Mouse (Mus musculus) adrenal gland, postnatal 10 days (tissue): Measurements from ENCODE around the gene Efna2. TPM values are rescaled to one million over a fixed set of nuclear protein-coding genes. Genes with fewer than 3 reads are reported as not detected.

Source experiments
- DNase-seq: peaks from one replicate; pipeline ENCODE4 v3.0.0; 2021; ENCODE audit warnings: mixed read lengths
- total RNA-seq, 2 experiments: library from RNA; stranded (reverse); gene quantifications; 2 replicates each; pipeline ENCODE4 v1.2.3; 2021

Efna2 gene
- total RNA-seq, 2 experiments from 2014 or later: 3.3 to 4.5 TPM

DNA sequence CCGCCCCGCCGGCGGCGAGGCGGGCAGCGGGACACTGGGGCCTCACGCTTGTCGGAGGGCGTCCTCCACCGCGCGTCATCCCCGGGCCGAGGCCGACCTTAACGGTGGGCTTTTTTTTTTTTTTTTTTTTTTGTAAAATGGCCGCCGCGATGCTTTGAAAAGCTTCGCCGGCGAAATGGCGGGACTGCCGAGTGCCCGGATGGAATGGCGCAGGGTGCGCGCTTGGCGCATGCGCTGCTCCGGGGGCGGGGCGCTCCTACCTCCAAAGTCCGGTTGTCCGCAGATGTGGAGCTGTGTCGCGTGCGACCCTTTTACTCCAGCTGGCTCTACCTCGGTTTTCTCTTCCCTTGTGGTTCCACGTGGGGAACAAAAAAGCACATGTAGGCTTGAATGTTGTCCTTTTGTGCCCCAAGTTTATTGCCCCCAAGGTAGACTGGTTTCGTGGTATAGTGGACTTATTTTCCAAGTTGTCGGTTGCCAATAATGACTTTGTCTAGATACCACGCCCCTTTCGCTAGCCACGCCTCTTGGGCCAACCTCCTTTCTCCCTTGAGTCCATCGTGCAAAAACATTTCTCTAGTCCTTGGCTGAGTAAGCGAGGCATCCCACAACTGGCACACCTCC is 11.1 kb upstream of the Efna2 start:
- DNase-seq: peak; percentile 98

DNA sequence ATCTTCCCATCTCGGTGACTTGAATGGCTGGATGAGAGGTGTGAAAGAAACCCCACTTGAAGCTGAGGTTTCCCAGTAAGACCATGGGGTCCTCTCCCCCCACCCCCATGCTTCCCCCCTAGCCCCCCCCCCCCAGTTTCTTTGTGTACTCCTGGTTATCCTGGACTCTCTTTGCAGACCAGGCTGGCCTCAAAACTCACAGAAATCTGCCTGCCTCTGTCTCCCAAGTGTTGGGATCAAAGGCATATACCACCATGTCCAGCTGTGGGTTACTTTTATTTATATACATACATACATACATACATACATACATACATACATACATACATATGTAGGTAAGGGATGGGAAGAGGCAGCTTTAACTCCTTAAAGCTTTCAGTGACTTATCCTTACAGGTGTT is 10.2 kb upstream of the Efna2 start:
- DNase-seq: no peak

DNA sequence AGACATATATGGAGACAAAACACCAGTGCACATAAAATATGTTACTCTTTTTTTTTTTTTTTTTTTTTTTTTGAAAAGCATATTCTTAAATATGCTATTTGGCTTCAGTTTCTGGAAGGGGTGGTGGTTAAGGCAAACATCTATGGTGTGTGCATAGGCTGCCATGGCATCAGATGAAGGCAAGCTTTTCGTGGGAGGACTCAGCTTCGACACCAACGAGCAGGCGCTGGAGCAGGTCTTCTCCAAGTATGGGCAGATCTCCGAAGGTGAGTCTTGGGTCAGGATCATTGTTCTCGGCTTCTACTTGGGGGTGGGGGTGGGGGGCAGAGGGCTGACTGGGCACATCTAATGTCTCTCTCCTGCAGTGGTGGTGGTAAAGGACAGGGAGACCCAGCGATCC is 9.6 kb upstream of the Efna2 start:
- no peak for DNase-seq

DNA sequence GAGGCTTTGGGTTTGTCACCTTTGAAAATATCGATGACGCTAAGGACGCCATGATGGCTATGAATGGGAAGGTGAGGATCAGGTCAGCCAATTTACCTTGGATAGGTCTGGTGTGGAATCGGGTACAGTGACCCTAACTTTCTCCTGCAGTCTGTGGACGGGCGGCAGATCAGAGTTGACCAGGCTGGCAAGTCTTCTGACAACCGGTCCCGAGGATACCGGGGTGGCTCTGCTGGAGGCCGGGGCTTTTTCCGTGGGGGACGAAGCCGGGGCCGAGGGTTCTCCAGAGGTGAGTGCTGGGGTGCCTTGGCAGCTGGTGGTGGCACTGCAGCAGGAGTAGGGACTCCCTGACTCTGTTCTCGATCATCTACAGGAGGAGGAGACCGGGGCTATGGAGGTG is 9.2 kb upstream of the Efna2 start:
- no peak for DNase-seq

DNA sequence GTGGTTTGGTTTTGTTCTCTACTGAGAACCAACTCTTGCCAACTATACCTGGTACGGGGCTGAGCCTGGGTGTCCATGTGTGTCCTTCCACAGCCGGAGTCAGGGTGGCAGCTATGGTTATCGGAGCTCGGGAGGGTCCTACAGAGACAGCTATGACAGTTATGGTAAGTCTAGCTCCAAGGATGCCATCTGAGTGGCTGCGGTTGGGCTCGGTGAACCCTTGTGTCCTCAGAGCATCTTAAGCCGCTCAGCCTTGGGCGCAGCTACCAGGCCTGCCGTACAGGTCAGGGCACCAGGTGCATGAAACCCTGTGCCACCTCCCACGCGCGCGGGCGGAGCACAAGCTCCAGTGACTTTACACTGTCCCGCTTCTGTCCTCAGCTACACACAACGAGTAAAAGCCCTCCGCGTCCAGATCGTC is 8.7 kb upstream of the Efna2 start:
- no peak for DNase-seq

DNA sequence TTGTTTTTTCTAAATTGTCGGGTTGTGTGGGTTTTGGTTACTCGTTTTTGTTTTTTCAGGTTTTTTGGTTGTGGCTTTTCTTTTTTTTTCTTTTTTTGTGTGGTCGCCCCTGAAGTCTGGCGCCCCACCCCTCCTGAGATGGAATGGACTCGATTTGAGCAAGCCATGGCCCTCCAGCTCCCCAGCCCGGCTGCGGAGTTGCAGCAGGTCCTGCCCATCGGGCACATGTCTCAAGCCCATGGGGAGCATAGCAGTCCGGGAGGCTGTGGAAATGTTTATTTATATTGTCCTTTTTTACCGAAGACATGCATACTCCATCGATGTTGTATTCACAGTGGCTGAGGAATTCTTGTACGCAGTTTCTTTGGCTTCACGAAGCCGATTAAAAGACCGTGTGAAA is 8.0 kb upstream of the Efna2 start:
- no peak for DNase-seq

DNA sequence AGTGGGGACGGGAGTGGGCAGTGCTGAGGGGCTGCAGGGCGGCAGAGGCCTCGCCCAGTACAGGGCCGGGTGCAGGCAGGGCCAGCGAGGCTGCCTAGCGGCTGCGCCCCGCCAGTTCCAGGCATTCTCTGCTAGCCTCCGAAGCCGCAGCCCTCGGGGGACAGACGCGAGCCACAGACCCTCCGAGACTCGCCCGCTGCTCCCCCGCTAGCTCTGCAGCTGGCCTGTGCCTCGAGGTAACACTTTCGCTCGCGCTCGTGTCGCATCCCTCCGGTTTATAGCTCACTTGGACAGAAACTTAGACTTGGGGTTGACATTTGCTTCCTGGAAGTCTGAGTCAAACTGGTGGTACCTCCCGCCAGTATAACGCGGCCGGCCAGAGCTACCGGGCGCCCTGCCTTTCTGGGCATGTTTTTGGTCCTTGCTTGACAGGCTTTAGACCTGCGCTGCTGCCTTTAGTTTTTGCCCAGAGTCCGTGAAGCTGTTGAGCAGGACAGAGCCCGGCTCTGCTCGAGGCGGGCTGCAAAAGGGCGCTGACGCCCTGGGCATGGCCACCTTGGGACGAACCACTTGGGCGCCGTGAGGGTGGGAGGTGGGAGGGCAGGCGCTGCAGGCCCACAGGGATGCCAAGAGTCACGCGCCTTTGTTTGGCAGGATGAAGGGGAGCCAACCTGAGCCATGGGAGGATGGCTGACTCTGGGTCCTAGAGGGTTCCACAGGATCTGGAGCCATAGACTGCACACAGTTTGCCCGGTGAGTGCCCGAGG is 7.3 kb upstream of the Efna2 start:
- DNase-seq: peak; percentile 41

DNA sequence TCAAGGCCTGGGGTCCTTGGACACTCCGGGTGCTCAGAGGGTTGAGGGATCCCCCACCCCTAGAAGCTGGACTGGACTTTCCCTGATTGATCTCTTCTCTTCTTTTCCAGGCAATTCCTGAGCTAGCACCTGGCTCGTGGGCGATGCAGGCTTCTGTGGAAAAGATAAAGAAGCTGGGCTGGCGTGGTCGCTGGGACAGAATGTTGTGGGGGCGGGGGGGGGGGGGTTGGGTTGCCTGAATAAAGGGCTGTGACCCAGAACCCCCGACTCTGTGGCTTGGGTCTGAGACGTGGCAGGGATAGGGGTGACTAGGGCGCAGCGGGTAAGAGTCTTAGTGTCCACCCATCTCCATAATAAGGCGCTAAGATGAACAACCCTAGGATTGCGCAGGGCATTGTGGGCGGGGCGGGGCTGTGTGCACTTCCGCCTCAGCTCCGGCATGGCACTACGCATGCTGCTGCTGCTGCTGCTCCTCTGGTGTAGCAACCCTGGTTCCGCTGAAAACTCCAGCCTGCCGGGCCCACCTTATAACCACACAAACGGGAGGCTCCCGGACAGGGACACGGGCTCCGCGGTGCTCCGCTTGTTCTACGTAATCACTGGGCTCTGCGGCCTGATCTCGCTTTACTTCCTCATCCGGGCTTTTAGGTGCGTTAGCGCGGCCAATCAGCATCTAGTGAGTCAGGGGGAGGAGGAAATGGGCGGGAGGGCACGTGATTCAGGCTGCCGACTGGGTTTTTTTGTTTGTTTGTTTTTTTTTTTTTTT is 6.6 kb upstream of the Efna2 start, which contains the start of gene 1600002K03Rik:
TSS of gene 1600002K03Rik (plus strand) at position 418 of the 766 bp plus-strand sequence.
- peak; percentile 90 for DNase-seq

DNA sequence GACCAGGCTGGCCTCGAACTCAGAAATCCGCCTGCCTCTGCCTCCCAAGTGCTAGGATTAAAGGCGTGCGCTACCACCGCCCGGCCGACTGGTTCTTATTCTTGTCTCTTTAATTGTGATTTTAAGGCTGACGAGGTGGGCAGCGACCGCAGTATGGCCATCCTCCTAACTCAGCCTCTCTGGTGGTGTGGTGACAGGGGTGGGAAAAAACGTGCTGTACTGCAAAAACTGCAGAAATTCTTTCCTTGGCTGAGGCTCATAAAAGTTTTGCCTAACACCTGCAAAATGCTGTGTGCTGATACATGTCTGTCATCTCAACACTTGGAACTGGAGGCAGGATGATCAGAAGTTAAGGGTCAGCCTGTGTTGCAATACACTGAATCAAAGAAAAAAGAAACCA is 5.9 kb upstream of the Efna2 start:
- no peak for DNase-seq

DNA sequence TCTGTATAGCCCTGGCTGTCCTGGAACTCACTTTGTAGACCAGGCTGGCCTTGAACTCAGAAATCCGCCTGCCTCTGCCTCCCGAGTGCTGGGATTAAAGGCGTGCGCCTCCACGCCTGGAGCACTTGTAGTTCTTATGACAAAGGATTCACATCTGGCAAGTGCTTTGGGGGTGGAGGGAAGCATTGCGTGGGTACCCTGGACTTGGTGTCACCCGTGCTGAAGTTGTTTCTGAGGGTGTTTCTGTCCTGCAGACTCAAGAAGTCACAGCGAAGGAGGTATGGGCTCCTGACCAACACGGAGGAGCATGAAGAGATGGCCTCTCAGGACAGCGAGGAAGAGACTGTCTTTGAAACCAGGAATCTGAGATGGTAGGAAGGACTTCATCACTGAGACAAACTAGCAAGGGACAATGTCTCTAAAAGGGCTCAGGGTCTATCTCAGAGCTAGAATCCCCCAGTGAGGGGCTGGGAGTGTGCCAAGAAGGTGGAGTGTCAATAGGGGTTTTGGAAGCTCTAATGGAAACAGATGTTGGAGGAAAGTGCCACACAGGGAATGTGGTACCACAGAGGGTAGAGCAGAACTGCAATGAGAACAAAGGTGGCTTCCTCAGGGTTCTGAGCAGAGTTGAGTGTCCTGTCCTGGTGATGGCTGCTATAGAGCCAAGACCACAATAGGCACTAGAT is 5.2 kb upstream of the Efna2 start:
- no peak for DNase-seq

DNA sequence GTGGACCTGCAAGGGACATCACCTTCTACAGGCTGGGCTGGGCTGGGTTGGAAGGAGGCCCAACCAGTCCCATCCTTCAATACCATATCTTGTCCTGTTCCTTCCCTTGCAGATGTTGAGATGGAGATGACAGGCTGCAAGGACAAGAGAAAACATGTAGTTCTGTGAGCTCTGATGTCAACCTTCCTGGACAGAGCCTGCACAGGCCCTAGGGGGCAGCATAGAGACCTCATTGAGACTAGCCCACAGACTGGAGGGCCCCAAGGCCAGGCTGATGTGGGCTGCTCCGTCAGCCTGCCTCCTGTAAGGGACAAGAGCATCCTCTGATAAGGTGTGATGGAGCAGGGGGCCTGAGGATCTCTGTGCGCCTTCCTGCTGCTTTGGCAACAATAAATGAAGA is 4.6 kb upstream of the Efna2 start:
- peak; percentile 54 for DNase-seq

DNA sequence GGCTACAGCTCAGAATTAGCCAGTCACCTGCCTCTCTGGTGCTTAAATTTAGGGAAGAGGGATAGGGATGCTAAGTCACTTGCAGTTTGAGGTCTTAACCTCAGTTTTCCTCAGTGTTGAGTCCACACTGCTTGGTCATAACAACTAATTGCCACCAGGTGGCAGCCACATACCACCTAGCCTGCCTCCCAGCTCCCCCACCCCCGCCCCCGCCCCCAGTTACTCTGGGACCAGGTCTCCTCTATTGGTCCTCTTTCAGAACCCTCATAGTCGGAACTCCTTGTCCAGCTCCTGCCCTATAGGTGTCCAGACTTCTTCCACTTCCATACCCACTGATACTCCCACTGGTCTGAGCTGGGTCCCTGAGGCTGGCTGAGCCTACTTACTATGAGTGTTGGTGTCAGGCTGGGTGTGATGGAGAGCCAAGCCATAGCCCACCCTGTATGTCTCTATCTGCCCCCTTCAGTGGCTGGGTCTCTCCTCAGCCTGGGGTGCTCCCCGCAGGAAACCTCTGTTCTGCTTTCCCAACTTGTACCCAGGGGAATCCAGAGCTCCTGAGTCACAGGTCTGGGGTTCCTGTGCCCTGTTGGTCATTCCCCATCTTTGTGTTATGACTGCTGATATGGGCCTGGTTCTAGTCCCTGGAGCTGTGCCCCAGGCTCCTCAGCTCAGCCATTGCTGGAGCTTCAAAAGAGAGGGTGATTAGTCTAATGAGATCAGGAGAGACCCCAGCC is 3.6 kb upstream of the Efna2 start:
- no peak for DNase-seq

DNA sequence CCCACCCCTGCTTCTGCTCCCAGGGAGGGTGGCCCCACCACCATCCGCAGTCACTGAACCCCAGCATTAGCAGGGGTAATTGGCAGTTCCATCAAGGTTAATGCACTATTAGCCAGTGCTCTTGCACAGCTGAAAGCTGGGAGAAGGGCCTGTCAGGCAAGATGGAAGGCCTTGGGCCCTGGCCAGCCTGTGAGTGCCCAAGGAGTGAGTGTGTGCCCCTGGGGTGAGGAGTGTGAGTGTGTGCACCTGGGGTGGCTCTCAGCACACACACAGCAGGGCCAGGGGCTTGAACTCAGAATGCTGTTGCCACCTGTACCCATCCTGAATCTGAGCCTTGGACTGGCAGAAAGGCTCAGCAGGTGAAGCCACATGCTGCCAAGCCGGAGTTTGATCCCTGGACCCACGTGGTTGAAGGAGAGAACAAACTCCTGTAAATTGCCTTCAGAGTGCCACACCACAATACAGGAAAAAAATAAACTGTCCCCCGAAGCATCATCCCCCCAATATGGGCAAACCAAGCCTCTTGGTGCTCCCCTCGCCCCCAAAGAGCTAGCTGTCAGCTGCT is 2.9 kb upstream of the Efna2 start:
- DNase-seq: peak; percentile 65

DNA sequence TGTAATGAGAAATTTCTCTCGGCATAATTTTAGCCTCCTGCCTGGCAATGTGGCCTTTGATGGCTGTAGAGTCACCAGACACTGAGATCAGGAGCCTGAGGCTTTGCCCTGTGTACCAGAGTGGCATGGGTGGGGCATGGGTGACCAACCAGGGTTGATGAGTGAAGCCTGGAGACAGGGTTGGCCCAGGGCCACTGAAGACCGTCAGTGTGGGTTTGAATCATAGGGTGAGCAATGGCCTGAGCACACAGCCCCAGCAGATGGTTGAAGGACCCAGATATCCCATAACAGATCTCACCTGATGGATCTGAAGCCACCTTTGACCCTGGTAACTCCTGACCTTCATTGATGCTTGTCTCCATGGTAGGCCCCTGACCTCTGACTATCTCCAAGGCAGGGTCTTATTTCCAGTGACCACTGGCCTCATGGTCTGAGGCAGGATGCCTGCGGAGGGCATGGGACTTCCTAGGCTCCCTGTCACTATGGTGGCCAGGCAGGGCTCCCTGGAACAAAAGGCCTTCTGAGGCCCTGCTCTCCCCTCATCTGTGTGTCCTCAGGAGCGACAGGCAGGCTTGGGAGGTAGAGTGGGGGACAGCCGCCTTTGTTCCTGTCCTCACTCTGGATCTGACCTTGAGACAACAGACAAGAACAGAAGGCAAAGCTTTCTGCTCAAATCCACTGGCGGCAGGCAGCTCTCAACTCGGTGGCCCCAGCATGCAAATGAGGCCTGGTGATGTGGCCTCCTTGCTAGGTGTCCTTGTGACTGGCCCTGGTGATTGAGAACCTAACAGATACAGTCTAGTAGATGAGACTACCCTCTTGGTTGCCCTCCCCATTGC is 1.6 kb upstream of the Efna2 start:
- peak; percentile 80 for DNase-seq

DNA sequence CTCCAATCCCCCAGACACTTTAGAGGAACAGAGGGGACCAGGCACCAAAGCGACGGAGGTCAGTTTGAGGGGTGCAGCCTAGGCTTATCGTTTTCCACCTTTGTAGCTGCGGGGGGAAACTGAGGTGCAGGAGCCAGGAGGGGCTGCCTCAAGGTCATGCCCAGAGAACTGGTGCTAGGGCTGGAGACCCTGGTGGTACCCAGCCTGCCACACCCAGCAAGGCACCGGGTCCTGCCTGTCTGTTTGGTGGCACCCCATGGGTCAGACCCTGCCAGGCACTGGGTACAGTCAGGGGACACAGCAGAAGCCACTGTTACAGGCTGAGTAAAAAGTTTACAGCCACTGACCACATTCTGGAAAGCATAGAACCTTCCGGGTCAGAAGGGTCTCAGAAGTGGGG is 1.0 kb downstream of the Efna2 start:
- DNase-seq: no peak

DNA sequence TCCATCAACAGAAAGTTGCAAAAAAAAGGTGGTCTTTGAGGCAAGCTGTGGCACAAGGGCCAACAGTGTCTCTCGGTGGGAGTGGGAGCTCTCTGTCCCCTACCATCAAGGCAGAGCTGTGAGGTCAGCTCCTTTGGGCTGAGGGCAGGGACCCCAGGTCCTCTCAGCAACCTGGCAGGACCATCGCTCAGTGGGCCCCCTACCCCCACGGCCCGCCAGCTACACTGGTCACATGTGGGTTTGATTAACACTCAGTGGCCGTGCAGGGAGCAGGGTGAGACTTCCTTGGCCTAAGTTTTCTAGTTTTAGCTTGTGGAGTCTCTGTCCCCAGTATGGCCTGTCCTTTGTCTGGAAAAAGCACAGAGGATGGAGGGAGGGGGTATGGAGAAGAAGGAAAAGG is 1.5 kb downstream of the Efna2 start:
- DNase-seq: no peak

DNA sequence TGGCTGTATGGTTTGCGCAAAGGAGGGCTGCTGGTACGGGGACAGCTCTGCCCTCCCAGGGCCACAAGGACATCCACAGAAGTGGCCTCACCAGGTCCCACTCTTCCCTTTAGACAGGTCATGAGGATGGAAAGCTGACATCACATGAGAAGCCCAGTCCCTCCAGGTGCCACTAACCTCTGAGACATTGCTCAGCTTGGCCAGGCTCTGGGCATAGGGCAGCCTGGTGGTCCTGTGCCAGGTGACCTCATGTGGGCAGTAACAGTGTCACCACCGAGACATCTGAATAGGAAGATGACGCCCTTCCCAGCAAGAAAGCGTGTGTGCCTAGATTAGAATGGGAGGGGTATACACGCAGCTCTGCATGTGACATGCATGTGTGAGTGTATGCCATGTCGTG is 3.3 kb downstream of the Efna2 start:
- DNase-seq: no peak

DNA sequence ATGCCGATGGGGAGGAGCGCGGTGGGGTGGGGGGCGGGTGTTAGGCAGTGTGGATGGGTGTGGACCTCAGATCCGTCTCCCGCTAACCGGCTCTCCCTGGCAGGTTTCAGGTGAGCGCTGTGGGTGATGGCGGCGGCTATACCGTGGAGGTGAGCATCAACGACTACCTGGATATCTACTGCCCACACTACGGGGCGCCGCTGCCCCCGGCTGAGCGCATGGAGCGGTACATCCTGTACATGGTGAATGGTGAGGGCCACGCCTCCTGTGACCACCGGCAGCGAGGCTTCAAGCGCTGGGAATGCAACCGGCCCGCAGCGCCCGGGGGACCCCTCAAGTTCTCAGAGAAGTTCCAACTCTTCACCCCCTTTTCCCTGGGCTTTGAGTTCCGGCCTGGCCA is 7.4 kb downstream of the Efna2 start:
- DNase-seq: no peak

DNA sequence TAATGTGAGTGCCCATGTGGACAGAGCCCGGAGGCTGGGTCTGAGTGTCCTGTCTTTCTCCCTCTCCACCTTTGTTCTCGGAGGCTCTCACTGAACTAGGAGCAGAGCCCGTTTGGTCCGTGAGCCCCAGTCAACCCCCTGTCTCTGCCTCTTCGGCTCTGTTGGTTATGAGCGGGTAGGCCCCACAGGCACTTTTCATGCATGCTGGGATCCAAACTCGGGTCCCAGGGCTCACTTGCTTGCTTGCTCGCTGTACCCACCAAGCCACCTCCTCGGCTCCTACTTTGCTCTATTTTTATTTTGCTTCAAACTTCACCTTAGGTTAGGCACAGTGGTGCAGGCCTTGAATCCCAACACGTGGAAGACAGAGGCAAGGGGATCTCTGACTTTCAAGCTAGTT is 8.5 kb downstream of the Efna2 start:
- DNase-seq: no peak

DNA sequence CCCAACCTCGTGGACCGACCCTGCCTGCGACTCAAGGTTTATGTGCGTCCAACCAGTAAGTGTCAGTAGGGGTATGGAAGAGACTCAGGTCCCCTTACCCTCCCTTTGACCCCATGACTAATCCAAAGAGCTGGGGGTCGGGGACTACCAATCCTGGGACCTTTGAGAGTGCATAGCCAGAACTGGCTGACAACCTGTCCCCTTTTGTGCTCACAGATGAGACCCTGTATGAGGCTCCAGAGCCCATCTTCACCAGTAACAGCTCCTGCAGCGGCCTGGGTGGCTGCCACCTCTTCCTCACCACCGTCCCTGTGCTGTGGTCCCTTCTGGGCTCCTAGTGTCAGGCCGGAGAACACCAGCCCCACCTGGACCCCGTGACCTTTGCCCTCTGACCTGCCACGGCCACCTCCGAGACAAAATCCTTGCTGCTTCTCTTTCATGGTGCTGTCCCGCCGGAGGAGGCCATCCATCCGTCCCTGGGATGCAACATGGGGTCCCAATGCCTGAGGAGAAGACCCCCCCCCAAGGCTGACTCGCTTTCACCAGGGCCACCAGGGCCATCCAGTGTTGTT is 9.3 kb downstream of the Efna2 start:
- no peak for DNase-seq
